Mouse (Mus musculus) mouse embryonic stem cell (cell line): ENCODE results near the gene Olfm1.

Experiments
- in situ Hi-C, 2 experiments: fragments of 300-500 bp; cut with MboI; formaldehyde crosslinking; loops; 1 replicate in 1 of 2; 3 replicates in 1 of 2; pipeline ENCODE4 v1.14.3; 2019 to 2020; ENCODE audit warnings: low sequenced_read_pairs in 2 of 2, low pct_unique_long_range_greater_than_20kb in 1 of 2, mixed read lengths in 1 of 2; ENCODE audit not compliant: unreplicated experiment in 1 of 2

Olfm1 gene

DNA sequence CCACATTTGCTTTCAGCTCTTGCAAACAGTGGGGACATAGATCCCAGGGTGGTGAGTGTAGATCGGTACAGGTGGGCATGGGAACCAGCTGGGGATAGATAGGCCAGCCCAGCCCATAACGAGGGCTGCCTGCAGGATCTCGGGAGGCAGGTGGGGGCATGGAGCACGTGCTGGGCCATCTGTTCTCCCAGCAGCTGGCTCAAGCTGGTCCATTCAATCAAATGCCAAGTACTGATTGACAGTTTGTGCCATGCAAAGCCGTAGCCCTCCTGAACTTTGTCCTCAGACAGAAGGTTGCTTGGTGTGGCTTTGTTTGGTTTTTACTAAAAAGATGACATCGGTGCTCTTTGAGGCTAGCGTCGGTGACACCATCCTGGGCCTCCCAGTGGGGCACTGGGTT lies 2.9 kb downstream of the Olfm1 start:
- in situ Hi-C loops, result no loop called here

GRCm38 (mm10) chr2:28201441-28201841 lies 8.6 kb downstream of the Olfm1 start:
- in situ Hi-C loops, result loop anchor here (10.0 to 25.0 kb wide), 3 partner anchors 103 to 361 kb away; partner anchors contain the start of gene Cel (in 1 of the 2)

- in situ Hi-C loops, result loop anchor here (10.0 to 25.0 kb wide), 3 partner anchors 101 to 358 kb away; partner anchors contain the start of gene Cel (in 1 of the 2)
Observed at GRCm38 (mm10) chr2:28204167-28204566, 11.4 kb downstream of the Olfm1 start.

DNA sequence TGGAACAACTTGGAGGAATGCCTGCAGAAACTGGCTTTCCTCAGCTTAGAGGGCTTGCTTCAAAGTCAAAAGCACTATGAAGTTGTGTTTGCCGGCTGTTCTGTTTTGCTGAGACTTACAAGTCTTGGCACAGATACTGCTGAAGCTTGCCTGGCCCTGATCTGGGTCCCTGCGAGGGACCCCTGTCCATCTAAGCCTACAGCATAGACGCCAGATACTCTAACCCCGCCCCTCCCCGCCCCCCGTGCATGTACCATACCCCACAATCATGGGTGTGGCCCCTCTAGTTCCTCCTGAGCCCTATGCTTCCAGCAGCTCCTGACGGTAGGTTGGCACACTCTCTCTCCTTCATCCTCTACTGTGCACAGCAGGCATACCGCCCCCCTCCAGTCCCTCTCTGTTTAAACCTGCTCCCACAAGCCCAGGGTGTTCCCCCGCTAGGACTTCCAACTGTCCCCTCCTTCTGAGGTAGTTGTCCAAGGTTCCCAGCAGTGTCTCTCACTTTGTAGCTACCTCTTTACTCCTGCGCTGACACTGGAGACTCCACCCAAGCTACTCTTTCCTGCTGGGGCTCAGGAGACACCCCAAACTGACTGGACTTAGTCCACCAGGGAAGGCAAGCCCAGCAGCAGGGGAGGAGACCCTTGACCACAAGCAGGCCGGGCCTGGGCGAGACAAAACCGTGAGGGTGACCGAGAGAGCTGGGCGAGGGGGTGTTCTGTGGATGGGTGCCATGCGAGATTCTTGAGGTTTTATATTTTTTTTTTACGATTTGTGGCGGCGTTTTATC lies 12.1 kb downstream of the Olfm1 start:
- in situ Hi-C loops, result loop anchor here (10.0 to 25.0 kb wide), 3 partner anchors 100 to 357 kb away; partner anchors contain the start of gene Cel (in 1 of the 2)

- in situ Hi-C loops, result loop anchor here (10.0 to 25.0 kb wide), 3 partner anchors 99 to 357 kb away; partner anchors contain the start of gene Cel (in 1 of the 2)
Observed at GRCm38 (mm10) chr2:28205467-28205805, 12.6 kb downstream of the Olfm1 start.

GRCm38 (mm10) chr2:28205870-28206421 lies 13.2 kb downstream of the Olfm1 start:
- in situ Hi-C loops, result loop anchor here (10.0 to 25.0 kb wide), 3 partner anchors 99 to 356 kb away; partner anchors contain the start of gene Cel (in 1 of the 2)

- in situ Hi-C loops, result loop anchor here (10.0 to 25.0 kb wide), 3 partner anchors 98 to 356 kb away; partner anchors contain the start of gene Cel (in 1 of the 2)
Observed at GRCm38 (mm10) chr2:28206472-28206871, 13.7 kb downstream of the Olfm1 start.

DNA sequence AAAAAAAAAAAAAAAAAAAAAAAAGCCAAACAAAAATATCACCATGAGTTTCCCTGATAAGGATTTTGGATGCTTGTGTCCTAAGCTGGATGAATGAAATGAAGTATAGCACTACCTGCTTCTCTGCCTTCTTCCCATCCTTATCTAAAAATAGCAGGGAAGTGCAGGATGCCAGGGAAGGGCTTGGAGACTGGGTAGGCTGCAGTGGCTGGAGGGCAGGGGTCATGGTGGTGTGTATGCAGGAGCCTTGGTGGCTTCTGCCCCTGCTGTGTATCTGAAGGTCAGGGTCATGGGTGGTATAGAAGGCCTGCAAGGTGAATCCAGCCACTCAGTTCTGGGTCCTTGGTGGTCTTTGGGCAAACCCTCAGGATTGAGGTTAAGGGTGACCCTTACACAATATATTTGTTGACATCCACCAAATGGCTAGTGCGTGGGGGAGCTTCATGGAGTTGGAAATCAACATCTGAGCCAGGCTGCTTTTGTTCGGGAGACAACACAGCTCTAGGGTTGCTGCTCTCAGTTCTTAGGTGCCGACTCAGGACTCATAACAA lies 14.5 kb downstream of the Olfm1 start:
- in situ Hi-C loops, result loop anchor here (10.0 to 25.0 kb wide), 3 partner anchors 98 to 355 kb away; partner anchors contain the start of gene Cel (in 1 of the 2)

GRCm38 (mm10) chr2:28208130-28208745 lies 15.4 kb downstream of the Olfm1 start:
- in situ Hi-C loops, result loop anchor here (10.0 to 25.0 kb wide), 3 partner anchors 97 to 354 kb away; partner anchors contain the start of gene Cel (in 1 of the 2)

DNA sequence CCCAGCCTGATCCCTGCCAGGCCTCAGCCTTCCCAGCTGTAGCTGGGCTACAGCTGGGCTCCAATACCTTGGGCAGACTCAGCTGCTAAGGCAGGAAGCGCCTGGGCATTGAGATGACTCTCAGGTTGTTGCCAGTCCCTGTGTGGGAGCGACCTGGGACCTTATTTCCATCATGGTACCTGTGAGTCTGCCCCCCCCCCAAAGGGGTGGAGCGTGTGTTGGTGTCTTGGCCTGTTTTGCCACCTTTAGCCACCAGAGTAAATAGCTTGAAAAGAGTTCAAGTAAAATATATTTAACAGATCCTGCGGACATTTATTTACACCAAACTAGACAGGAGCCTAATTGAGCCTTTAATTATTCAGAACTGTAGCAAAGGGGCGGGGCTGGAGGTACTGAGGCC lies 16.4 kb downstream of the Olfm1 start:
- in situ Hi-C loops, result loop anchor here (10.0 to 25.0 kb wide), 3 partner anchors 96 to 353 kb away; partner anchors contain the start of gene Cel (in 1 of the 2)

- in situ Hi-C loops, result loop anchor here (10.0 to 25.0 kb wide), 3 partner anchors 95 to 353 kb away; partner anchors contain the start of gene Cel (in 1 of the 2)
Observed at GRCm38 (mm10) chr2:28209653-28210052, 16.9 kb downstream of the Olfm1 start.

DNA sequence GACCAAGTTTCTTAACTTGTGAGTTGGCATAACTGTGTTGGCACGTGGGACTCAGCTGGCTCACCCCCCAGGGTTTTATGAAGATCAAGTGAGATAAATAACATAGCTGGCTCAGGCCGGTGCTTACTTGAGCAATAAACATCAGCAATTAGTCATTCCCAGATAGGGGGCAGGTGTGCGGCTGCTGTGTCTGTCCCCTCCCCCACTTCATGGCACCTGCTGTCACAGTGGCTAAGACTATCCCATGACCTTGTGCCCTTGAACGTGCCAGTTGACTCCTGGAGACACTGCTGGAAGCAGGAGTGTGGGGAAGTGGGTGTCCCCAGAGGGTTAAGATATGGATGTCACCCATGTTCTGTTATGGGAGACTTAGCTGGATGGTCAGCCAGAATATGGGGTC lies 17.5 kb downstream of the Olfm1 start:
- in situ Hi-C loops, result loop anchor here (25.0 kb wide), 2 partner anchors 202 to 352 kb away; partner anchors contain the start of gene Cel (in 1 of the 2)

DNA sequence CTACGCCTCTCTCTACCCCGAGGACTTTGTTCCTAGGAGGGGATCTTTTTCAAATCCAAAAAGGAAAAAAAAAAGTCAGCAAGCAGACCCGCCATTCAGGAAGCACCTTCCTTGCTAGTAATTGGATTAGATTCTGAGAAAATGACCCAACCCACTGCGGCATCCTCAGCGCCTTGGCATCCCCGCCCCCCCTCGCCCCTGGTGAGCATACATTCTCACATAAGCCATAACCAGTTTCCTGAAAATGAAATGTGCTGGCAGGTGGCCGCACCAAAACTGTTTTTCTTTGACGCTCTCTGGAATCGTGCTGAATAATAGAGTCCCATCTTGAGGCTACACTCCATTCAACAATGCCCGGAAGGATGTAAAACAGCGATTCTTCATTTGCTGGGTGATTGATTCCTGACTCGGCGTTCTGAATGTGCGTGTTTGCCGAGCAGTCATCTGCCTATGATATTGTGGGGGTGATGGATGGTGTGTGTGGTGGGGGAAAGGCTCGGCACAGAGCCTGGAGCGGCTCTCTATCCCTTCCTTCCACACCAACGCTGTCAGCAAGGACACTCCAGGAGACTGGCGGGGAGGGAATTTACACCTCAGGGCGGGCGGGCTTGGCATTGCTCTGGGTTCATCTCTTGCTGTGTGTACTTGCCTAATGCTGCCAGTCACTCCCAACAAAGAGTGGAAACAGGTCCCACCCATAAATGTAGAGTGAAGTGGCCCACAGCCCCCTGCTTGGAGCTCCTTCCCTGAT lies 18.9 kb downstream of the Olfm1 start:
- in situ Hi-C loops, result loop anchor here (25.0 kb wide), 2 partner anchors 201 to 351 kb away; partner anchors contain the start of gene Cel (in 1 of the 2)

- in situ Hi-C loops, result loop anchor here (25.0 kb wide), 2 partner anchors 199 to 349 kb away; partner anchors contain the start of gene Cel (in 1 of the 2)
Observed at GRCm38 (mm10) chr2:28212911-28213310, 20.1 kb downstream of the Olfm1 start.

GRCm38 (mm10) chr2:28216211-28216775 lies 23.5 kb downstream of the Olfm1 start:
- in situ Hi-C loops, result loop anchor here (25.0 kb wide), 2 partner anchors 196 to 346 kb away; partner anchors contain the start of gene Cel (in 1 of the 2)

GRCm38 (mm10) chr2:28217783-28218182 lies 25.0 kb downstream of the Olfm1 start:
- in situ Hi-C loops, result loop anchor here (25.0 kb wide), 2 partner anchors 195 to 345 kb away; partner anchors contain the start of gene Cel (in 1 of the 2)
